Mouse (Mus musculus): Measurements from ENCODE around the gene Sccpdh.

DNA sequence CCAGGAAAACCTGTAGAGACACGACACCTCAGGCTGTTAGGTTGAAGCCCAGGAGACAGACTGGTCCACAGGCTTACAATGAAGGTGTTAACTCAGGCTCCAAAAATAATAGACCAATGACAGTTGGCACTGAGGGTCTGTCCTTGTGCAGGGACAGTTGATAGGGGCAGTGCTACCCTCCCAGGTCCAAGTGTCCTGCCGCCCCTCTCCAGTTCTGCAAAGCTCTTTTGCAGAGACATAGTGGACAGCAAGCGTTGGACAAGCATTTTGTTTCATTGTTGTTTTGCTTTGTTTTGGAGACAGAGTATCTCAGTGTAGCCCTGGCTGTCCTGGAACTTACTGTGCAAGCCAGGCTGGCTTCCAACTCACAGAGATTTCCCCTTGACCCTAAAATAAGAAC is 63.4 kb downstream of the Sccpdh start:
- TF ChIP-seq CTCF (IDR thresholded peaks at IDR 0.05; ENCODE audit: borderline replicate concordance, control insufficient read depth, extremely low read depth, insufficient read depth, low read length, poor library complexity) (no peak), POLR2A (IDR thresholded peaks at IDR 0.05; ENCODE audit: control insufficient read depth, extremely low read depth, insufficient read depth, low read length, poor library complexity) (no peak)
